Mouse (Mus musculus): Measurements from ENCODE around the gene Fscn2. TPM values are rescaled to one million over a fixed set of nuclear protein-coding genes. Genes with fewer than 3 reads are reported as not detected.
"Not testable (repeated sequence)": the region's sequence is repeated elsewhere in the genome, so short reads cannot be mapped to it uniquely, and the experiment has no call there.

Fscn2 gene
- polyA plus RNA-seq, 1 experiment from 2014 or later, result 1.1 TPM

DNA sequence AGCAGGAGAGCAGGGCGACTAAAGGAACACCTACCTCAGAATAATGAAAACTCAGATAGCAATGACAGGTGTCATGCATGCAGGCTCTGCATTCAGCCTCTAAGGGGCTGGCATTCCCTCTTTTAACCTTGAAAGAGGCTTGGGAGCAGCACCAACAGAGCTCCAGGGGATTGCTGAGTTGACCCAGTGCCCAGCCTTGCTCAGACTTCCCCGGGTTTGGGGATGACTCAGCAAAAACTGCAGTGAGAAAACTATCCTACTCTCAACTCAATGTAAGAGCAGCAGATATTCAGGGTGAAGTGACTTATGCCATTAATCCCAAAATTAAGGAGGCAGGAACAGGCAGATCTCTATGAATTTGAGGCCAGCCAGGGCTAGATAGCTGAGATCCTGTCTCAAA, 25.8 kb downstream of the Fscn2 start:
- Histone ChIP-seq H3K4me2 (replicated peaks) (no peak overlapping the region), H3K4me3 (no peak overlapping the region), H3K27ac (no peak overlapping the region), H3K4me1 (no peaks in the 10 kb centered on the region), H3K9me3 (no peaks in the 10 kb centered on the region), H3K36me3 (peaks cover 65% of the 10 kb centered on the region), H3K27me3 (replicated peaks) (no peaks in the 10 kb centered on the region), H3K9ac (no peak overlapping the region)
- no peak for ATAC-seq (ENCODE audit: low FRiP score, low read depth)
- WGBS, result 81% methylated on average over 2 of the region's 2 CpGs

DNA sequence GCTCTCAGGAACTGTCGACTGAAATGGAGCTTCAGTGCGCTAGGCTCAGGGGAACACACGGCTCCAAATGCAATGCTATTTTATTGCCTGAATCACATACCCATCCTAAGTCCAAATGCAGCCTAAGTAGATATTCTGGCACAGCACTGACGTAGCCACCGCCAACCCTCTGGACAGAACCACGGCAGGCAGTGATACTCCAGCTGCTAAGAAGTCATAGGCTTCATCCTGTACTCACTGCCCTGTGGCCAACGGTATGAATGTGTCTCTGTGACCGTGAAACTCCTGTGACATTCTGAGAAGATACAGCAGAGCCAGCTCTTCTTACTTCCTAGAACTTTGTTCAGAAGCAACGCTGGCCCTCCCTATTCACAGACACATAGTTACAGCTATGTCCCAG, 27.2 kb downstream of the Fscn2 start:
- Histone ChIP-seq H3K9me3 (no peaks in the 10 kb centered on the region), H3K4me1 (no peaks in the 10 kb centered on the region), H3K4me2 (replicated peaks) (no peak overlapping the region), H3K4me3 (no peak overlapping the region), H3K27ac (no peak overlapping the region), H3K27me3 (replicated peaks) (no peaks in the 10 kb centered on the region), H3K9ac (no peak overlapping the region), H3K36me3 (peaks cover 64% of the 10 kb centered on the region)
- no peak for ATAC-seq (ENCODE audit: low FRiP score, low read depth)
- WGBS, result 94% methylated on average over 9 of the region's 9 CpGs

DNA sequence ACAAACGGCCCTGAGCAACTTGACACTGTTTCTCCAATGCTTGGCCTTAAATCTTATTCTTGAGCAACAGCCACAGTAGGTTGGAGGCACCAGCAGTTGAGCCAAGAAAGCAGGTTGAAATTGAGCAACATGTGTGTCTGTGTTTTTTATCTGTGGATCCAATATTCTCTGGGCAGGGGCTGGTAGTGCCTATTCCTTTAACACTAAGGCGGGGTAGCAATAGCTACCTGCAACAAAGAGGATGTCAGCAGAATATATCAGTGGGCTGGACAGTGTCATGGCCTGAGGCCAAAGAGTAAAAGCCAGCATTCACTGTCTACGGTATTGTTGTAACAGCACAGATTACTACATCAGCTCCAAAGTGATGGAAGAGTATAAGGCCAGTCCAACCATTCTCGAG, 34.3 kb downstream of the Fscn2 start:
- no peak overlapping the region for H3K27ac ChIP-seq
- H3K9me3 ChIP-seq, result no peaks in the 10 kb centered on the region
- H3K36me3 ChIP-seq, result peaks cover 71% of the 10 kb centered on the region
- 85% methylated on average over 4 of the region's 4 CpGs for WGBS
- no peak for ATAC-seq (ENCODE audit: low FRiP score, low read depth)
- H3K4me1 ChIP-seq, result no peaks in the 10 kb centered on the region
- H3K4me2 ChIP-seq (replicated peaks), result no peak overlapping the region
- H3K4me3 ChIP-seq, result no peak overlapping the region
- no peaks in the 10 kb centered on the region for H3K27me3 ChIP-seq (replicated peaks)
- no peak overlapping the region for H3K9ac ChIP-seq

DNA sequence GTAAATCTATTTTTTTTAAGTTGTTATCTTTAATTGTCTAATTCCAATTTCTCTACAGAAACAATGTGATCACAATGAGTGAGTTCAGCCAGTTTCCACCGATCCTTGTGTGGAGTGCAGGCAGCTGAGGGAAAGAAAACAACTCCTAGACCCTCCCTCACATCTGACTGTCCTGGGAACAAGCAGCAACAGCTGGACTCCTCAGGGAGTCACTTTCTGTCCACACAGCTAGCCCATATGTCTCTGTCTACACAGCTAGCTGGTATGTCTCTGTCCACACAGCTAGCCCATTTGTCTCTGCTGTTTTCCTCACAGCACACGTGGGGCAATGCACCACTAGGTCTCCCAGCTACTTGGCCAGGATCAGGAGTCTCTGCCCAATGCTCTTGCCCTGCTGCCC, 36.3 kb downstream of the Fscn2 start:
- Histone ChIP-seq H3K27me3 (replicated peaks) (no peaks in the 10 kb centered on the region), H3K9ac (no peak overlapping the region), H3K27ac (no peak overlapping the region), H3K36me3 (peaks cover 84% of the 10 kb centered on the region), H3K9me3 (no peaks in the 10 kb centered on the region), H3K4me2 (replicated peaks) (no peak overlapping the region), H3K4me3 (no peak overlapping the region), H3K4me1 (no peaks in the 10 kb centered on the region)
- ATAC-seq (ENCODE audit: low FRiP score, low read depth), result no peak
- WGBS, result 69% methylated on average over 2 of the region's 2 CpGs

DNA sequence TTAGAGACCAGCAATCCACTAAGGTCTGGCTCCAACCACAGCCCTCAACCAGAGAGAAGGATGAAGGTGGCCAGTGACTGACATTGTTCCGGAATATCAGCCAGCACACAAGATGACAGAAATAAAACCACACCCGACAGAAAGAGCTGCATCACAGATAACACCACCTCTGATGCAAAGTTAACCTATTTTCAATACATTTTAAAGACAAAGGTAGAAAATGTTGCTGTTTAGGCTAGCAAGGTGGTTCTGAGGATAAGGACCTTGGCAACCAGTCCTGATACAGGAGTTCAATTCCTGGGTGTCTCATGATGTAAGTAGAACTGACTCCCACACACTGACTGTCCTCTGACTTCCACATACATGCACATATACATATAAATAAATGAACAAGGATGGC, 38.0 kb downstream of the Fscn2 start:
- Histone ChIP-seq H3K36me3 (peaks cover 83% of the 10 kb centered on the region), H3K4me2 (replicated peaks) (no peak overlapping the region), H3K27me3 (replicated peaks) (no peaks in the 10 kb centered on the region), H3K4me1 (no peaks in the 10 kb centered on the region), H3K4me3 (no peak overlapping the region), H3K27ac (no peak overlapping the region), H3K9me3 (no peaks in the 10 kb centered on the region), H3K9ac (no peak overlapping the region)
- 96% methylated on average over 2 of the region's 2 CpGs for WGBS
- no peak for ATAC-seq (ENCODE audit: low FRiP score, low read depth)

DNA sequence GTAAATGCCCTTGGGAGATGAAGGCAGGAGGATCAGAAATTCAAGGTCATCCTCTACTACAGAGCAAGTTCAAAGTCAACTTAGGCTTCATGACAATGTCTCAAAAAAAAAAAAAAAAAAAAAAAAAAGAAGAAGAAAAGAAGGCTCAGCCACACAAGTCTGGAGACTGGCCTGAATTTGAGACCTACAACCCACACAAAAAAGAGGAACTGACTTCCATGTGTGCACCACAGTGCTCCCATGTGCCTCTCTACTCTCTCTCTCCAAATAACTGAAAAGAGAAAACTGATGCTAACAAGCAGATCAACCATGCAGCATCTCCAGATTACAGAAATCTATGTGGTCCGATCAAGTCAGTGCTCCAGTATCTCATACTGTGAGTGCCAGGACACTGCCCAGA, 43.5 kb downstream of the Fscn2 start:
- Histone ChIP-seq H3K4me1 (no peaks in the 10 kb centered on the region), H3K36me3 (peaks cover 95% of the 10 kb centered on the region), H3K4me3 (no peak overlapping the region), H3K4me2 (replicated peaks) (no peak overlapping the region), H3K9me3 (no peaks in the 10 kb centered on the region), H3K9ac (no peak overlapping the region), H3K27ac (no peak overlapping the region), H3K27me3 (replicated peaks) (no peaks in the 10 kb centered on the region)
- ATAC-seq (ENCODE audit: low FRiP score, low read depth), result no peak
- WGBS, result 96% methylated on average over 1 of the region's 1 CpGs

DNA sequence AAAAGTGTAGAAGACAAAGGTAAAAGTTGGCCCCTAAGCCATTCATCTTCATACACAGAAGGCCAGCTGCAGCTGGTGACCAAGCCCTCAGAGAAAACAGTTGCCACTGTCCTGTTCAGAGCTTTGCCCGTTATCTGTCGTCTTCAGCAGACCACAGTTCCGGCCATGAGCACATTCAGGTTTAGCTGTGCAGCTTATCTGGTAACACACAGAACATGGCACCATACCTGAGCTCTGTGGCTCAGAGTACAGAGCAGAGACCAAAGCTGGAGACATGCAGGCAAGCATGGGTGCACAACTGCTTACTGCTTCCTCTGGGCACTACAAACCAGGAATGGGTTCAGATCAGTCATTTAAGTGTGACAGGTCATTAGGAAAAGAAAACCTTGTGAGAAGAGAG, 44.5 kb downstream of the Fscn2 start:
- H3K36me3 ChIP-seq, result peaks cover 95% of the 10 kb centered on the region
- ATAC-seq (ENCODE audit: low FRiP score, low read depth), result no peak
- 97% methylated on average over 3 of the region's 3 CpGs for WGBS
- H3K27me3 ChIP-seq (replicated peaks), result no peaks in the 10 kb centered on the region
- H3K9me3 ChIP-seq, result no peaks in the 10 kb centered on the region
- no peak overlapping the region for H3K4me3 ChIP-seq
- H3K4me1 ChIP-seq, result no peaks in the 10 kb centered on the region
- H3K9ac ChIP-seq, result no peak overlapping the region
- no peak overlapping the region for H3K27ac ChIP-seq
- H3K4me2 ChIP-seq (replicated peaks), result no peak overlapping the region

DNA sequence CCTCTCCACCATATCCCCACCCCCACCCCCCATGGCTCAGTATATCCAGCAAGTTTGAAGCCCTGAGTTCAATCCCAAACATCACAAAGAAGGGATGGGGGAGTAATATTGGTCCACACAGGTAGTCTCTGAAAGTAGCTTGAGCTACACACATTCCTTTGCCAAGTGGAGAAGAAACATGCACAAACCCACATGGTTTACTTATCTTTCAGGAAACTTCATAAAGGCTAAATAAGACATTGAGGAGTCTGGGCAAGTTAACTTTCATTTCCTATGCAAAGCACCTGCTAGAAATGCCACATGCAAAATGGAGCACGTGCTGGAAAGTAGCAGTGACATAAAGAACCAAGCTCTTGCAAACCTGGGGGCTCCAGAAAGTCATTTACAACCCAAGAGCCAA, 45.1 kb downstream of the Fscn2 start:
- Histone ChIP-seq H3K36me3 (peaks cover 95% of the 10 kb centered on the region), H3K4me3 (no peak overlapping the region), H3K4me2 (replicated peaks) (no peak overlapping the region), H3K9me3 (no peaks in the 10 kb centered on the region), H3K27ac (no peak overlapping the region), H3K27me3 (replicated peaks) (no peaks in the 10 kb centered on the region), H3K9ac (no peak overlapping the region), H3K4me1 (no peaks in the 10 kb centered on the region)
- 86% methylated on average over 1 of the region's 1 CpGs for WGBS
- ATAC-seq (ENCODE audit: low FRiP score, low read depth), result no peak

DNA sequence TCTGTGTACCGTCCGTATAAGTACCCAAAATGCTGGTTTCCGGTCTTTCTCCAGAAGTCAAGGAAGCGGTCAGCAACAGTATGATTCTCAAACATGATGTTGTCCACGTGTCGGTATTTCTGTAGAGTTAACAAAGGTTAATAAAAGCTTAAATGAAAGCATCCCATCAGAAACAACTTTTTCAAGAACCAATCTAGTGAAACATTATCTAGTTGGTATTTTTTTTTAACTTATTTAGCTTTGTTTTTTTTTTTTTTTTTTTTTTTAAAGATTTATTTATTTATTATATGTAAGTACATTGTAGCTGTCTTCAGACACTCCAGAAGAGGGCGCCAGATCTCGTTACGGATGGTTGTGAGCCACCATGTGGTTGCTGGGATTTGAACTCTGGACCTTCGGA, 52.3 kb downstream of the Fscn2 start:
- H3K4me2 ChIP-seq (replicated peaks); ATAC-seq (ENCODE audit: low FRiP score, low read depth); H3K27me3 ChIP-seq (replicated peaks); H3K27ac ChIP-seq; H3K9ac ChIP-seq; H3K4me1 ChIP-seq; H3K4me3 ChIP-seq; H3K9me3 ChIP-seq: not testable (repeated sequence)
- peaks cover 90% of the 10 kb centered on the region for H3K36me3 ChIP-seq
- WGBS, result 94% methylated on average over 10 of the region's 10 CpGs

Small RNAs within 50 kb of the gene (microRNA-seq; reads per million reads assigned to microRNA genes)
- gene Gm23419 (not detected), gene Mir6935 (2.6 reads per million, percentile 6 among the genes with 10 or more reads in this experiment)

Other genes starting within 250 kb of the Fscn2 start
- 119 and 121 TPM in 2 replicates for gene Slc38a10, start 210.2 kb upstream of the Fscn2 start, polyA plus RNA-seq (2016; fragmentation: Nextera tagmentation; extraction: Ambion mirVana)
- 21.6 and 22.8 TPM in 2 replicates for gene Bahcc1, start 128.6 kb upstream of the Fscn2 start, polyA plus RNA-seq (2016; fragmentation: Nextera tagmentation; extraction: Ambion mirVana)
- gene Actg1, start 13.0 kb upstream of the Fscn2 start, polyA plus RNA-seq (2016; fragmentation: Nextera tagmentation; extraction: Ambion mirVana), result 3,655 and 3,681 TPM in 2 replicates
- 51.0 and 53.4 TPM in 2 replicates for gene Faap100, start 17.2 kb downstream of the Fscn2 start, polyA plus RNA-seq (2016; fragmentation: Nextera tagmentation; extraction: Ambion mirVana)
- 47.2 and 54.6 TPM in 2 replicates for gene Nploc4, start 76.2 kb downstream of the Fscn2 start, polyA plus RNA-seq (2016; fragmentation: Nextera tagmentation; extraction: Ambion mirVana)
- 0.15 TPM in 1 of 2 replicates, not detected in the other for gene Tspan10, start 81.1 kb downstream of the Fscn2 start, polyA plus RNA-seq (2016; fragmentation: Nextera tagmentation; extraction: Ambion mirVana)
- 0.27 and 0.32 TPM in 2 replicates for gene Pde6g, start 92.0 kb downstream of the Fscn2 start, polyA plus RNA-seq (2016; fragmentation: Nextera tagmentation; extraction: Ambion mirVana)
- 12.5 and 13.8 TPM in 2 replicates for gene Oxld1, start 96.5 kb downstream of the Fscn2 start, polyA plus RNA-seq (2016; fragmentation: Nextera tagmentation; extraction: Ambion mirVana)
- gene Ccdc137, start 96.6 kb downstream of the Fscn2 start, polyA plus RNA-seq (2016; fragmentation: Nextera tagmentation; extraction: Ambion mirVana), result 30.9 and 34.7 TPM in 2 replicates
- gene Arl16, start 106.1 kb downstream of the Fscn2 start, polyA plus RNA-seq (2016; fragmentation: Nextera tagmentation; extraction: Ambion mirVana), result 63.6 and 64.5 TPM in 2 replicates
- 116 and 117 TPM in 2 replicates for gene Mrpl12, start 123.1 kb downstream of the Fscn2 start, polyA plus RNA-seq (2016; fragmentation: Nextera tagmentation; extraction: Ambion mirVana)
- 37.9 TPM in 2 replicates for gene Slc25a10, start 130.3 kb downstream of the Fscn2 start, polyA plus RNA-seq (2016; fragmentation: Nextera tagmentation; extraction: Ambion mirVana)
- gene Gcgr, start 169.2 kb downstream of the Fscn2 start, polyA plus RNA-seq (2016; fragmentation: Nextera tagmentation; extraction: Ambion mirVana), result 0.13 and 0.22 TPM in 2 replicates
- 234 and 239 TPM in 2 replicates for gene Mcrip1, start 188.2 kb downstream of the Fscn2 start, polyA plus RNA-seq (2016; fragmentation: Nextera tagmentation; extraction: Ambion mirVana)
- not detected in 2 replicates for gene Ppp1r27, start 189.6 kb downstream of the Fscn2 start, polyA plus RNA-seq (2016; fragmentation: Nextera tagmentation; extraction: Ambion mirVana)
- gene P4hb, start 211.7 kb downstream of the Fscn2 start, polyA plus RNA-seq (2016; fragmentation: Nextera tagmentation; extraction: Ambion mirVana), result 425 and 451 TPM in 2 replicates
- 582 and 606 TPM in 2 replicates for gene Arhgdia, start 220.1 kb downstream of the Fscn2 start, polyA plus RNA-seq (2016; fragmentation: Nextera tagmentation; extraction: Ambion mirVana)
- gene Alyref, start 236.8 kb downstream of the Fscn2 start, polyA plus RNA-seq (2016; fragmentation: Nextera tagmentation; extraction: Ambion mirVana), result 509 and 592 TPM in 2 replicates
- gene Anapc11, start 236.9 kb downstream of the Fscn2 start, polyA plus RNA-seq (2016; fragmentation: Nextera tagmentation; extraction: Ambion mirVana), result 162 and 172 TPM in 2 replicates
- 0.80 and 0.83 TPM in 2 replicates for gene Npb, start 246.9 kb downstream of the Fscn2 start, polyA plus RNA-seq (2016; fragmentation: Nextera tagmentation; extraction: Ambion mirVana)